Mouse (Mus musculus) heart, adult 8-10 months (tissue): ENCODE data around the gene Slc7a15. TPM values are rescaled to one million over a fixed set of nuclear protein-coding genes. Genes with fewer than 3 reads are reported as not detected.

Experiments
- DNase-seq: peaks from one replicate; pipeline ENCODE4 v3.0.0; 2022; ENCODE audit warnings: low spot score
- total RNA-seq, 4 experiments: library from RNA; stranded (reverse); gene quantifications; 2 replicates each; pipeline ENCODE4 v1.2.4; 2022

The Slc7a15 gene
- total RNA-seq, 4 experiments from 2014 or later: not detected

DNA sequence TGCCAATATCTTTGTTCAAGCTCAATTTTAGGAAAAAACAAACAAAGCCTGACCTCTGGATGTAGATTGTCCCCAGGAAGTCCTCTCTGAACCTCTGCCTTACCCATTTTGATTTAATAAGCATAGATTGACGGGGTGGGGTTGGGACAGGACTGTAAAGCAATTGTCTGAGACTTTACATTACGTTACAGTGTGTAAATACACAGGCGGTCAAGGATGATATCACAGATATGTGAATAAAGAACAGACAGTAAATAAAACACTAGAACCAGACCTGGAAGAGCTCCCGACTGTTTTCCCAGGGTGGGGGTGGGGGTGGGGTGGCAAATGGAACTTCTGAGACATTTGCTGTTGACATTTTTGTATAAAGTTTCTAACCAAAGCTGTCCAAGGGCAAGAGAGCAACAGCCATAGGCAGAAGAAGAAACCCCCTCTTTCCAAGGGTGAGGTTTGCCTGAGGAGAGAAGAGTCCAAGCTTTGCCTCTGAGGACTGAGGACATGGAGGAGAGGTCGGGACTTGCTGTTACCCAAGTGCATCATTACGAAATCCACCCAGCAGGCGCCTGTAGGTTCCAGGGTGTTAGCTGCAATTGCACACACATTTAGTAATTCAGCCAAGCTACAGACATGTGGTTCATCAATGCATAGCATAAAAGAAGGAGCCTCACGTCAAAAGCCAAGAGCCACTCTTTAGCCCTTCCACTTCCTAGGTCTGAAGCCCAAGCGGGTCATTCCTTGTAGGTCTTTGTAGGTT lies 91.7 kb downstream of the Slc7a15 start:
- no peak for DNase-seq

DNA sequence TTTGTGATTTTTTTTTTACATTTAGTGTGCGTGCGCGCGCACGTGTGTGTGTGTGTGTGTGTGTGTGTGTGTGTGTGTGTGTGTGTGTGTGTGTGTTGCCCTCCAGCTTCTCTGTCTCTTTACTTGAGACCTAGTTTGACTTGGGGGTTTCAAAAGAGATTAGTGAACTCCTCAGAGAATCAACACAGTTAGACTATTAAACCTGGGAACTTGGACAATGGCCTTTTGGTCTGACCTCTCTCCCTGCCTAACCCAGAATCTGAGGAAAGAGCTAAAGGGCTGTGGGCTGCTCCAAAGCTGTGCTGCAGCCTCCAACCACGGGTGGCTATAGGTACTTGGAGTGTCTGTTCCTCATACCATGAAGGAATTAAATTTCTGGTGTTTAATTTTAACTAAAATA lies 94.7 kb downstream of the Slc7a15 start:
- DNase-seq: no peak

DNA sequence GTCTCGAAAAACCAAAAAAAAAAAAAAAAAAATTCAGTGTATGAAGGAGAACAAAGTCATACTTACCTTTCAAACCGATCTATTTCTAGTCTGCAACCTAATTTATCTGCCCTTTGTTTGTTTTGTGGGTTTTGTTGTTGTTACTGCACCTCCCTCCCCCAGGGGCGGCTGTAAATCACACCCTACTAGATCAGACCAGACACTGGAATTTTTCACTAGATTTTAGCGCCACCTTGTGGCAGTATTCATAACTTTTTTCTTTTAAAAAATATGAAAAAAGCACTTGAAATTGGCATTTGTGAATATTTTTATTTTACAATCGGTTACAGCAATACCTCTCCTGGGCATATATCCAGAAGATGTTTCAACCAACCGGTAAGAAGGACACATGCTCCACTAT lies 96.3 kb downstream of the Slc7a15 start:
- DNase-seq: peak; percentile 86

DNA sequence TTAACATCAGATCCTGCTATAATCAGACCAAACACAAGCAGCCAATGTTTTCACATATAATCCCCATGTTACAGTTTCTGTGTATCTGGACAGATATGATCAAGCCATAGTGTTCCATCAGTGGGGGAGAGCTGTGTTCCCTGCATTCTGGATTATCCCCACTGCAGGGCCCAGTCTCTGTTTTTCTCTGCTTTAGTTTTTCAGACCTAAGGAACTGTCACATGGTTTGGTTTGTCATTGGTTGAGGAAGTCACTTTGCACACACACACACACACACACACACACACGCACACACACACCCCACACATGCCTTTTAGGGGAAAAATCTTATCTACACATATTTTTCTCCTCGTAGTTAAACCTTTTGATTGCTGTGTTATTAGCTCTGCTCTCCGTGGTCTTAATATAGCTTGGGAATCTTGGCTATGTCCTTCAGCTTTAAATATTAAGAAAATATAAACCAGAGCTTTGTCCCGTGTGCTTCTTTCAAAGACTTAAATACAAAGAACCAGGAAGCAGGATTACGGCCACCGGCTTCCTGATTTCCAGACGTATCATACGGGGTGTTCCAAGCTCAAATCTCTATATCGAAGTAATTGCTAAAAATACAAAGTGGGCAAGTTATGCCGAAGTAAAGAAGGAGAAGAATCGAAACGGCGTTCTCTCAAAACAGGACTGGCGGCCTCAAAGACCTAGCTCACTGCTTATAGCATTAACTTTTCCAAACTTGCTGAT lies 97.1 kb downstream of the Slc7a15 start:
- peak; percentile 47 for DNase-seq

DNA sequence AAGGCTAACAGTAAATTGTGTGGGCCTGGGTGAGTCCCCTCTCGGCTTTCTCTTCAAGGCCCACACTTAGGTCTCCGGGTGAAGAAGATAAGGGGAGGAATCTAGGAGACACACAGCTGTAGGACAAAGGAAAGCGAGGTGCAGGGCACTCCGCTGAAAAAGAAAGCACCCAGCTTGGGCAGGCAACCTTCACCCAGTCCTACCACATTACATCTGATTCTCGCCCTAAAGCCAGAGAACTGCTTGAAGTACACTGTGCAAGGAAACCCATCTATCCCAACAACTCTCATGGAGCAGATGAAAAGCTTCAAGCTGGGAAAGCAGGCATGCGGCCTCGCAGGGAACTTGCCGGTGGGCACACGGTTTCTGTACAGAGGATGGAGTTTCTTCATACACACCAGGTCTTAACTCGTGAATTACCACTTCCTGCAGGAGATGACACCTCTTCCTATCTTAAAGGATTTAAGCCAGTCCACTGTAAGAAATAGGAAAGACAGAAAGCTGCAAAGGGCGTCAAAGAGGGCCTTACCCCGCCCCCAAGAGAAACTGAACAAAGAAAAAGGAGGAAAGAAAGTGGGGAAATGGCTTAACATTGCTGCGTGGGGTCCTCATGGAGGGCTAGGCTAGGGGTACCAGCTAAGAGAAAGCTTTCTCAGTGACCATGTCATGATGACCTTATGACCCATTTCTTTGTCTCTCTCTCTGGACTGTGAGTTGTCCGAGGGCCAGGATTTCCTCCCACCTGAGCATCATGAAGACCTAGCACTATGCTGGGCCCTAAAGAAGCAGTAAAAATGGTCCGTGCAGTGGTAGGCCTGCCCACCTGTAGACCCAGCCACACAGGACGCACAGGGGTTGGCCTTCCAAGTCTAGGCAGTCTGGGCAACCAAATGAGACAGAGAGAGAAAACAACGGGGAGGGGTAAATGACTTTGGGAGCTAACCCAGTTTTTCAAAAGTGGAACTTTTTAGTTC lies 98.0 kb downstream of the Slc7a15 start:
- peak; percentile 46 for DNase-seq

DNA sequence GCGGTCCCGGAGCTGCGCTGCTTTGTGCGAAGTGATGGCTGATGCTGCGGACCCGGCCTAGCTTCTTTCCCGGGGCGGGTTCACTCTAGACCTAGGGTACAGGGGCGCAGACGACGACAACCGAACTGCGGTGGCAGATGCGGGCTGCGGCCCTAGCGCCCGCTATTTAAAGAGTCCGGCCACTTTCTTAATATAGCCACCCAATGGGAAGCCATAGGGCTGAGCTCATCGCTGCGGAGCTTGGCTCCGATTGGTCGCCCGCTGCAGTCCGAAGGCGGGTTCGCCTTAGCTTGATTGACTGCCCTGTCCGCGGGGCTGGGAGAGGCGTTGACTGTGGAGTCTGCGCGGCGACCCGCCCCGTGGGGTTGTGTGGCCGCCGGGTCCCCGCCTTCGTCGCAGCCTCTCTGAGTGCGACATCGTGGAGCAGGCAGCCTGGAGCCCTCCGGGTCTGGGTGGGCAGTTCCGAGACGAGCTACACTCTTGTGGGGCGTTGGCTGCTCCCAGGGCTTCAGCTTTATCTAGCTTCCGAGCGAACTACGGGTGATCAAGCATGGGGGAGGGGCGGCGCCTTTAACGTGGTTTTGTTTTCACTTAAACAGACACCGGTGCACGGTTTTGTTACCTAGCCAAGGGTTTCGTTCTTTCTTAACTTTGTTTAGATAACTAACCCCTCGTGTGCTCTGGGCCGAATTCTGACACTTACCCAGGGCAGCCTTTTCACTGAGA lies 98.8 kb downstream of the Slc7a15 start, which contains the start of gene Rhob:
TSS of gene Rhob (minus strand) at position 139 of the 726 bp plus-strand sequence.
- DNase-seq: peak; percentile 99

DNA sequence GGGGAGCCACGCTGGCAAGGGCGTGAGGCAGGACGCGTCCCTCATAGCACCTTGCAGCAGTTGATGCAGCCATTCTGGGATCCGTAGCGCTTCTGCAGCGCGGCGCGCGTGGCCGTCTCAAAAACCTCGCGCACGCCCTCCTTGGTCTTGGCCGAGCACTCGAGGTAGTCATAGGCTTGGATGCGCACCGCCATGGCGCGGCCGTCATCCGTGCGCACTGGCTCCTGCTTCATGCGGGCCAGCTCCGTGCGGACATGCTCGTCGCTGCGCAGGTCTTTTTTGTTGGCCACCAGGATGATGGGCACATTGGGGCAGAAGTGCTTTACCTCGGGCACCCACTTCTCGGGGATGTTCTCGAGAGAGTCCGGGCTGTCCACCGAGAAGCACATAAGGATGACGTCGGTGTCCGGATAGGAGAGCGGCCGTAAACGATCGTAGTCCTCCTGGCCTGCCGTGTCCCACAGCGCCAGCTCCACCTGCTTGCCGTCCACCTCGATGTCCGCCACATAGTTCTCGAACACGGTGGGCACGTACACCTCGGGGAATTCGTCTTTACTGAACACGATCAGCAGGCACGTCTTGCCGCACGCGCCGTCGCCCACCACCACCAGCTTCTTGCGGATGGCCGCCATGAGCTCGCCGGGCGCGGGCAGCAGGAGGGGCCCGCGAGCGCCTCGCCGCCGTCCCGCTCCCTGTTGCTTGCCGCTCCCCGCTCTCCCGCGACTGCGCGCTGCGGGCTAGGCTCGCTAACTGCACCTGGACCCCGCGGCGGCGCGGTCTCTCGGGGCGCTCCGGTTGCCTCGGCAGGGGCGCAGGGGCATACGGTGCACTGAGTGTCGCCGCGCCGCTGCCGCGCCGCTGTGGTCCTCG lies 99.6 kb downstream of the Slc7a15 start:
- DNase-seq: peak; percentile 57

DNA sequence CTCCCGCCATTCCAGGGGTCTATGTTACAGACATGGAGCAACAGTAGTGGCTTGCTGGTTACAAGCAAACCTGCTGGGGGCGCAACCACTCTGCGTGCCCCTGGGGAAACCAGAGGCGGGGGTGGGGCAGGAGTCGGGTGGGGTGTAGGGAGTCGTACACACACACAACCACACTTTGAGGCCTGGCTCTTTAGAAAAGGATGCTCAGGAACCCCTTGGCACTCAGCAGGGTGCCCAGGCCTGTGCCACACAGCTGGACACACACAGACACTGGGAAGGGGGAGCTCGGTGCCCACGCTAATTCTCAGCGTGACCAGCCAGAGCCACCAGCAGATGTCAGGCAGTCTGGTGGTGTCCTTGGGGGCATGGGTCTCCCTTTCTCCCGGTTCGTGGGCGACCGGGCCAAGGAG lies 100.3 kb downstream of the Slc7a15 start:
- no peak for DNase-seq

DNA sequence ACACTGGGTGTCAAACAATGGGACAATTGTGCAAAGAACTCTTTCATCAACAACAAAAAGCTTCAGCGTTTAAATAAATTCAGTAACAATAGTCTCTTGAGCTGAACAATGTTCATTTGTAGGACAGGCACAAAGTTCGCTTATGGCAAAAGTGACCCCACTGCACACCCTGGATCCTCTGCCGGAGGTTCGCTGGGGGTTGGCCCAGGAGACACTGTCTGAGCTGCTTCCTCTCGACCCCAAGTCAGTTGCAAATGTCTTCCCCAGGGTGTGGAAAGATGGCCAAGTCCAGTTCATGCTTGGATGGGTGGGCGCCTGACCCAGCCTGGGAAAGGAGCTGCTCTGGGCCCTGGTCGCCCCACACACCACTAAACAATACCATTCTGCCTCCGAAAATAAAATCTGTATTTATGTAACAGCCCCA lies 100.7 kb downstream of the Slc7a15 start:
- DNase-seq: no peak

DNA sequence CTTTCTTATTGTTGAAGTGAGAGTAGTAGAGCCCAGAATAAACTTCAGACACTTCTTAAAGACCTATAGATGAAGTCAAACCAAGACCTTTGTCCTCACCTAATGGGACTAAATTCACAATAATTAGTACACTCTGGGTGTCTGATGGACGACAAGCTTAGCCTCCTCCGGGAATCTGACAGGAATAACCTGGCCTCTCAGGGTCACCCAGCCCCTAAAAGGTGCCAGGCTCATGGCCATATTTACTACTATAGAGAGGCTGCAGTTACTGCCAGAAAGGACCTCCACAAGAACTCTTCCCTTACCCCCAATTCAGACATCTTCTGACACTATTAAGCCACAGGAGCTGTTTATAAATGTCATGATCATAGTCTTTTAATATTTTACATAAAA lies 101.6 kb downstream of the Slc7a15 start:
- DNase-seq: no peak

DNA sequence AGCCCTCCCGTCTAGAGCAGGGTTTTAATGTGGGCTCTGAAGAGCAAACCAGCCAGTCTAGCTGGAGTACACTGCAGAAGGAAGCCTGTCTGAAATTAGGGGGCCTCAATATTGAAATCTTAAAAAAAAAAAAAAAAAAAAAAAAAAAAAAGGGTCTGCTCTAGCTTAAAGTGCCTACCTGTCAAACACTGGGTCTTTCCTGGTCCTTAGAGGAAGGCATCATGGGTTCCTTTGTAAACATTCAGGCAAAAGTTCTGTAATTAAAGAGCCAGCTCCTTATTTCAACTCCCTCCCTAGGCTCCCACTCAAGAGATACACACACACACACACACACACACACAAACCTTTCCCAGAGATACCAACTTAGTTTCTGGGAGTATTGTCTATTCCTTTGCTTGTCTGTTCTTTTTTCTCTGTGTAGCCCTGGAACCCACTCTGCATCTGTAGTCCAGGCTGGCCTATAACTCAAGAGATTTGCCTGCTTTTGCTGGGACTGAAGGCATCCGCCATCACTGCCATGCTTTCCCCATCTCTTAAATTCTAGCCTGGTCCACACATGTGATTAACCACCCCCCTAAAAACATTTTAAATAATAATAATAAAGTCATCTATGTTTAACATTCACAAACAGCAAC lies 102.1 kb downstream of the Slc7a15 start:
- DNase-seq: no peak

DNA sequence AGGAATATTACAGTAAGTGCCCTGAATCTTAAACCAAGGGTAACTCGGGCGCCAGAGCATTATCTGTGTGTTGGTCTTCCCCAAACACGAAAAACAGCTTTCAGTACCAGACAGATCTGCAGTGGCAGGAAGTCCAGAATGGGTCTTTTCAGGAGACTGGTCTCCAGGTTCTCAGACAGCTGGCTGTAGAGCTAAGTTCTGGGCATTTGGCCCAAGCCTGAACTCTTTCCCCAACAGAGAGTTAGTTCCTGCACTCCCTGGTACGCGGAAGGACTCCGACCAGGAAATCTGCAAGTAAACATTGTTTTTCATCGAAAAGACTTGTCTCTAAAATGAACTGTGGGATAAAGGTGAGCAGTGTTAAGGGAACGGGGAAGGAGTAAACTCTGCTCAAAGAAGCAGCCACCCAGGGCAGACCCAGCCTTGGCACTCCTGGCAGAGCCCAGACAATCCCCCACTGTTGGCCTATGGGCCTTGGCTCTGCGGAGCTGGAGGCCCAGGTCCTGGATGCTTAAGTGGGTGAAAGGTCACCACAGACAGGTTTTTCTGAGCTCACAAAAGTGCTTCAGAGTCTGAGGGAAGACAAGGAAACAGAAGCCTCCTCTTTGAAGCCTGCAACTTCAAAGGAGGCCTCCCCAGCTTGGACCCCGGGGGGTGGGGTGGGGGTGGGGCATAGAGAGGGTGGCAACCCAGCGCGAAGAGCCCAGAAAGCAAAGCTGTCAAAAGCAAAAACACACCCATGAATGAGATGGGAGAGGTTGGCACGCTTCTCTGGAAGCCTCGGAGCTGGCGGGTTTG lies 102.8 kb downstream of the Slc7a15 start:
- DNase-seq: peak; percentile 72

DNA sequence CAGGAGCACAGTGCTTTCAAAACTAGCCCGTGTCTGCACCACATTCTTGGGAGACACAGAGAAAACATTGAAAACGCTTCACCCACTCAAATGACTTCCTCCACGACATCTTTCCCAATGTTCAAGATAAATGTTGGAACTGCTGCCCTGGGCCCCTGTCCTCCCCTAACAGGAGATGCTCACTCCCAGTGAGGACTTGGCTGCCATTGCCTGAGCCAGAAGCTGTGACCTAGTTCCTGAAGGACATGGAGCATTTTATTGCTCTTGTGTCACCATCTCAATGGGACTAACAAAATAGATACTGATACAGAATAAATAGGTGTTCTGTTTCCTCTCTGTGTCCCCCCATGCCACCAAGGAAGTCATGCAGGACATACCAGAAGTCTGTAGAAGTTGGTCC lies 104.2 kb downstream of the Slc7a15 start:
- DNase-seq: no peak

DNA sequence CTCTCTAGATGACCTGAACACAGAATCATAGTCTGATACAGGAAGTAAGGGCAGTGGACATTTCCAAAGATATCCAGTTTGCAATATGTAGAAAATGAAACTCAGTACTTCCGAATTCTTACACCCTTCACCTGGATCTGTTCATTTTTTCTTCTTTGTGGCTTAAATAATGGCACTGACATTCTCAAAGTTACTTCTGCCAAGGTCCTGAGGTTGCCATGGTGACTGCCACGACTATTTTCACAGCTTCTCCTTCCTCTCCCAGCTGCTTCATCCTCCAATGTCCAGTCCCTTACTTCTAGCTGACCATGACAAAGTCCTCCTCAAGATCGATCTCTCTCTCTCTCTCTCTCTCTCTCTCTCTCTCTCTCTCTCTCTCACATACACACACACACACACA lies 105.5 kb downstream of the Slc7a15 start:
- DNase-seq: no peak

DNA sequence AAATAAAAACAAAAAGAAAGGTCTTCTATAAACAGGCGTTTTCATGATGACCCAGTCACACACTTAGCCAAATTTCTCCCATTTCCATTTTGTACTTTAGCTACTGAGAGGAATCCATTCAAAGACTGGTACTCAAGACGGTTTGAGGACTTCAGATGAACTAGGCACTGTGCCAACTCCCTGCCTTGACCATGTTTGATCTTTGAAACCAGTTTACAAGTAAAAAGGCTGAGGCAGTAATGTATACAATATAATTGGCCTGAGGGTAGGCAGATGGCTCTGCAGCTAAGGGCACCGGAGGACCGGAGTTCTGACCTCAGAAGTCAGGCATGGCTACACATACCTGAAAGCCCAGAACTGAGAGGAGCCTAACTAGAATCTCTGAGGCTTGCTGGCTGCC lies 109.8 kb downstream of the Slc7a15 start:
- no peak for DNase-seq

DNA sequence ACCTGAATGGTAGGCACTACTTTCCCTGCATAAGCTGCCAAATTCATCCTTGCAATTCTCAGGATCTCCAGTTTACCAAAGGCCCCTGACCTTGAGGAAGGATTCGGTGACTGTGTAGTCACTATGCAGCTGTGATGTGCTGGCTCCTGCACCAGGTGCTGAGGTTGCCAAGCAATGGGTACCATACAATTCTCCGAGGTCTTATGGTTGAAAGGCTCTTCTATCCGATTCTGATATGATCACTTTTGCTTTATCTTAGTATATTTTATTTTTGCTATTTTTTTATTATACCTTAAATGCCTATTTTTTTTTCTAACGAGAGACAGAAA lies 110.2 kb downstream of the Slc7a15 start:
- DNase-seq: no peak

DNA sequence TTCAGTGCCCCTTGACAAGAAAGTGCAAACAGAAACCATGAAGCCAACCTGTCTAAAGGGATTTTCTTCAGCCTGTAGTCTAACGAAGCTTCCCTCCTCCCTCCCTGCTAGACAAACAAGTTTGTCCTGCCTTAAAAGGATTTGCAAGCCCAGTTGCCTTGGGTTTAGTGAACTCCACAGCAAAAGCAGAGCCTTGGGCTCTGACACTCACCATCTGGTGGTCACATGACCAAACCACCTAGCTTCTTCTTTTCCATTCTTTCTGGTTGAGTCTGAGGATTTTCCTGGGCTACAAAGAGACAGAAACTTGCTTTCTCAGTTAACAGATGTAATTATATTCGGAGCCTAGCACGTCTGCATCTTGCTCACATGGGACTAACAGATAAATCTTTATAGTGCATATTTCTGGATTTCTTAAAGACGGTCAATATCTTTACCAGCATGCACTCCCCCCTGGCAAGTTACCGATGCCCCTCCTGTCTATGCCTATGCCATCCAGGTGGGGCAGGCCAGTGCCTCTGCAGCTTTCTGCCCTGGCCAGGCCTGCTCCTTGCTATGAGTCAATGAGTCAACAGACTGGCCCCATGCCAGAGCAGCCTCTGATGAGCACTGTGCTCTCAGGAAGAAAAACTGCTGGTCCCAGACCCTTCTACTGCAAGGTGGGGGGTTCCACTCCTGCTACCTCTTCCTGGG lies 110.8 kb downstream of the Slc7a15 start:
- peak; percentile 38 for DNase-seq

DNA sequence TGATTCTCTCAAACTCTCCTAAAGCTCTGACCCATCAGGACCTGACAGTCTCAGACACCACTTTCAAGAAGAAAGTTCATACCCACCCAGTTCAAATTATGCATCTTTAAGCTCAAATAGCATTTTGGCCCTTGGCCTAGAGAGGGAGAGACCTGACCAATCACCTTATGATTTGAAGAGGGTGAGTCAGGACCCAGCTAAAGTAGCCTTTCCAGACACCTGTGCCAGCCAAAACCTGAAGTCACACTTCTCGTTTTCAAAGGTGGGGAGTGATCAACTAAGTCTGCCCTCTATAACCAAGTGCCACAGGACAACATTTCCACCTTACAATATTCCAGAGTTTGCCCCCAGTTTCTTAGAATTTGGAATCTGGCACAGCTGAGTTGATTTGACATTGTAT lies 111.6 kb downstream of the Slc7a15 start:
- DNase-seq: no peak
